Mouse (Mus musculus) forebrain, embryonic 16.5 days (tissue): Measurements from ENCODE around the gene Gga1. TPM values are rescaled to one million over a fixed set of nuclear protein-coding genes. Genes with fewer than 3 reads are reported as not detected.

Experiments used
- ATAC-seq: fragments of 200-750 bp; cut with Nextera tagmentation; 2 replicates; pipeline ENCODE4 v1.8.0; 2017; ENCODE audit warnings: mild to moderate bottlenecking, moderate library complexity
- H3K27ac ChIP-seq: fragments of 300-500 bp; sonication (generic); 2 replicates; pipeline ENCODE4 v1.5.1; 2014; ENCODE audit warnings: low read length, control low read depth
- H3K27me3 ChIP-seq: fragments of 300-500 bp; sonication (generic); replicated peaks from 2 replicates; pipeline ENCODE4 v1.6.1; 2014; ENCODE audit warnings: low read length; ENCODE audit not compliant: control insufficient read depth, insufficient read depth
- H3K36me3 ChIP-seq: fragments of 300-500 bp; sonication (generic); 2 replicates; pipeline ENCODE4 v1.6.1; 2014; ENCODE audit not compliant: control insufficient read depth, insufficient read depth
- H3K4me1 ChIP-seq: fragments of 300-500 bp; sonication (generic); replicated peaks from 2 replicates; pipeline ENCODE4 v1.6.1; 2014; ENCODE audit warnings: low read length; ENCODE audit not compliant: control insufficient read depth, insufficient read depth
- H3K4me2 ChIP-seq: fragments of 300-500 bp; sonication (generic); 2 replicates; pipeline ENCODE4 v1.6.1; 2014; ENCODE audit warnings: mild to moderate bottlenecking, low read length, control low read depth
- H3K4me3 ChIP-seq: fragments of 300-500 bp; sonication (generic); replicated peaks from 2 replicates; pipeline ENCODE4 v1.5.1; 2014; ENCODE audit warnings: mild to moderate bottlenecking, low read length, control low read depth
- H3K9ac ChIP-seq: fragments of 300-500 bp; sonication (generic); replicated peaks from 2 replicates; pipeline ENCODE4 v1.6.1; 2014; ENCODE audit warnings: low read depth, low read length, control low read depth
- H3K9me3 ChIP-seq: fragments of 300-500 bp; sonication (generic); 2 replicates; pipeline ENCODE4 v1.6.1; 2016; ENCODE audit warnings: low read length; ENCODE audit not compliant: control insufficient read depth
- WGBS: fragments of 180-500 bp; shearing (Covaris S2); extraction: QIAGEN DNeasy Blood & Tissue Kit; methylation state at CpG from one replicate; pipeline ENCODE4 v1.1.7; 2014; 5-methylcytosine and 5-hydroxymethylcytosine counted together
- polyA plus RNA-seq: library from polyadenylated mRNA; unstranded; fragments of >200 nt; fragmentation: Nextera tagmentation; extraction: Ambion mirVana; gene quantifications from 2 replicates; pipeline ENCODE4 v1.2.1, GENCODE M21; 2015

Gene Gga1
- polyA plus RNA-seq, 1 experiment from 2014 or later, result 67.4 TPM

- Histone ChIP-seq H3K36me3 (no peaks in the 10 kb centered on the region), H3K9me3 (no peaks in the 10 kb centered on the region), H3K9ac (no peak overlapping the region), H3K4me1 (peaks cover 5% of the 10 kb centered on the region; the same call in 1 of the 2 replicates), H3K27me3 (no peaks in the 10 kb centered on the region), H3K4me2 (peak overlapping the region; percentile 38), H3K27ac (no peak overlapping the region), H3K4me3 (no peak overlapping the region)
- ATAC-seq, result peak; percentile 90
- WGBS, result 16% methylated on average over 13 of the region's 13 CpGs
These were observed 25.4 kb upstream of the Gga1 start for GRCm38 (mm10) chr15:78851505-78852153.

- no peak within 1 kb of the TSS for H3K4me2 ChIP-seq
- H3K4me1 ChIP-seq, result peaks cover 7% of the 10 kb centered on the region; the same call in 1 of the 2 replicates
- ATAC-seq, result no peak
- 82% methylated on average over 8 of the region's 8 CpGs for WGBS
- H3K27ac ChIP-seq, result no peak within 1 kb of the TSS
- no peaks in the 10 kb centered on the region for H3K27me3 ChIP-seq
- no peaks in the 10 kb centered on the region for H3K9me3 ChIP-seq
- H3K9ac ChIP-seq, result no peak within 1 kb of the TSS
- no peak within 1 kb of the TSS for H3K4me3 ChIP-seq
- no peaks in the 10 kb centered on the region for H3K36me3 ChIP-seq
These were observed 21.6 kb upstream of the Gga1 start, which contains the start of gene Lgals2 for GRCm38 (mm10) chr15:78855303-78855965. TSS of gene Lgals2 (minus strand) at chr15:78855529.

- Histone ChIP-seq H3K4me2 (no peak overlapping the region), H3K4me3 (no peak overlapping the region), H3K4me1 (peaks cover 2% of the 10 kb centered on the region; the same call in 1 of the 2 replicates), H3K36me3 (no peaks in the 10 kb centered on the region), H3K27ac (no peak overlapping the region), H3K9me3 (no peaks in the 10 kb centered on the region), H3K27me3 (no peaks in the 10 kb centered on the region), H3K9ac (no peak overlapping the region)
- WGBS, result 72% methylated on average over 7 of the region's 7 CpGs
- ATAC-seq, result peak; percentile 47; the same call in 1 of the 2 replicates
These were observed 20.0 kb upstream of the Gga1 start for GRCm38 (mm10) chr15:78857009-78857408.

- 77% methylated on average over 4 of the region's 4 CpGs for WGBS
- H3K9ac ChIP-seq, result no peak overlapping the region
These were observed 17.7 kb upstream of the Gga1 start for GRCm38 (mm10) chr15:78859311-78859710.

GRCm38 (mm10) chr15:78859714-78860113 is 17.3 kb upstream of the Gga1 start:
- 86% methylated on average over 6 of the region's 6 CpGs for WGBS
- H3K9ac ChIP-seq, result no peak overlapping the region
- no peaks in the 10 kb centered on the region for H3K27me3 ChIP-seq
- H3K4me2 ChIP-seq, result no peak overlapping the region
- H3K4me3 ChIP-seq, result no peak overlapping the region
- H3K4me1 ChIP-seq, result peaks cover 6% of the 10 kb centered on the region; the same call in 1 of the 2 replicates
- ATAC-seq, result no peak
- H3K9me3 ChIP-seq, result no peaks in the 10 kb centered on the region
- no peaks in the 10 kb centered on the region for H3K36me3 ChIP-seq
- H3K27ac ChIP-seq, result no peak overlapping the region

More at GRCm38 (mm10) chr15:78859311-78859710, 17.7 kb upstream of the Gga1 start:
- Histone ChIP-seq H3K27ac (no peak overlapping the region), H3K4me3 (no peak overlapping the region), H3K4me2 (no peak overlapping the region), H3K27me3 (no peaks in the 10 kb centered on the region), H3K4me1 (peaks cover 6% of the 10 kb centered on the region; the same call in 1 of the 2 replicates), H3K36me3 (no peaks in the 10 kb centered on the region), H3K9me3 (no peaks in the 10 kb centered on the region)
- no peak for ATAC-seq

- Histone ChIP-seq H3K9ac (no peak overlapping the region), H3K9me3 (no peaks in the 10 kb centered on the region), H3K27ac (no peak overlapping the region), H3K36me3 (no peaks in the 10 kb centered on the region), H3K4me3 (no peak overlapping the region), H3K4me1 (peaks cover 4% of the 10 kb centered on the region; the same call in 1 of the 2 replicates), H3K4me2 (no peak overlapping the region), H3K27me3 (no peaks in the 10 kb centered on the region)
- ATAC-seq, result no peak
- 91% methylated on average over 5 of the region's 5 CpGs for WGBS
These were observed 14.7 kb upstream of the Gga1 start for GRCm38 (mm10) chr15:78862280-78862679.

GRCm38 (mm10) chr15:78863154-78863553 is 13.8 kb upstream of the Gga1 start:
- Histone ChIP-seq H3K4me1 (peaks cover 4% of the 10 kb centered on the region; the same call in 1 of the 2 replicates), H3K9ac (no peak overlapping the region), H3K9me3 (no peaks in the 10 kb centered on the region), H3K36me3 (no peaks in the 10 kb centered on the region), H3K4me3 (no peak overlapping the region), H3K4me2 (no peak overlapping the region), H3K27ac (no peak overlapping the region), H3K27me3 (no peaks in the 10 kb centered on the region)
- no peak for ATAC-seq
- WGBS, result 44% methylated on average over 2 of the region's 2 CpGs

GRCm38 (mm10) chr15:78863852-78864253 is 13.1 kb upstream of the Gga1 start:
- Histone ChIP-seq H3K9me3 (no peaks in the 10 kb centered on the region), H3K27me3 (no peaks in the 10 kb centered on the region), H3K4me3 (no peak overlapping the region), H3K4me1 (peaks cover 10% of the 10 kb centered on the region), H3K27ac (no peak overlapping the region), H3K9ac (no peak overlapping the region), H3K36me3 (no peaks in the 10 kb centered on the region), H3K4me2 (no peak overlapping the region)
- no peak for ATAC-seq
- WGBS, result 45% methylated on average over 13 of the region's 13 CpGs

- 9% methylated on average over 9 of the region's 9 CpGs for WGBS
- no peaks in the 10 kb centered on the region for H3K9me3 ChIP-seq
- H3K4me2 ChIP-seq, result no peak overlapping the region
- no peaks in the 10 kb centered on the region for H3K36me3 ChIP-seq
- H3K4me1 ChIP-seq, result peaks cover 11% of the 10 kb centered on the region
- H3K27me3 ChIP-seq, result no peaks in the 10 kb centered on the region
- peak; percentile 88 for ATAC-seq
- no peak overlapping the region for H3K9ac ChIP-seq
- H3K27ac ChIP-seq, result peak overlapping the region; percentile 17
- H3K4me3 ChIP-seq, result no peak overlapping the region
These were observed 8.6 kb upstream of the Gga1 start for GRCm38 (mm10) chr15:78868398-78868797.
